Mouse (Mus musculus) neural tube, embryonic 12.5 days (tissue): ENCODE results near the gene A030005K14Rik. TPM values are rescaled to one million over a fixed set of nuclear protein-coding genes. Genes with fewer than 3 reads are reported as not detected.

ENCODE experiments used
- ATAC-seq: fragments of 200-750 bp; cut with Nextera tagmentation; 2 replicates; pipeline ENCODE4 v1.8.0; 2017; ENCODE audit warnings: low read depth, mild to moderate bottlenecking, moderate TSS enrichment, moderate library complexity; ENCODE audit not compliant: low FRiP score
- H3K27ac ChIP-seq: fragments of 300-500 bp; sonication (generic); 2 replicates; pipeline ENCODE4 v1.5.1; 2016
- H3K27me3 ChIP-seq: fragments of 300-500 bp; sonication (generic); replicated peaks from 2 replicates; pipeline ENCODE4 v1.6.1; 2016; ENCODE audit warnings: mild to moderate bottlenecking
- H3K36me3 ChIP-seq: fragments of 300-500 bp; sonication (generic); 2 replicates; pipeline ENCODE4 v1.6.1; 2016; ENCODE audit warnings: mild to moderate bottlenecking
- H3K4me1 ChIP-seq: fragments of 300-500 bp; sonication (generic); 2 replicates; pipeline ENCODE4 v1.6.1; 2016
- H3K4me2 ChIP-seq: fragments of 300-500 bp; sonication (generic); replicated peaks from 2 replicates; pipeline ENCODE4 v1.6.1; 2016; ENCODE audit warnings: mild to moderate bottlenecking
- H3K4me3 ChIP-seq: fragments of 300-500 bp; sonication (generic); 2 replicates; pipeline ENCODE4 v1.5.1; 2016
- H3K9ac ChIP-seq: fragments of 300-500 bp; sonication (generic); 2 replicates; pipeline ENCODE4 v1.6.1; 2016; ENCODE audit warnings: mild to moderate bottlenecking
- H3K9me3 ChIP-seq: fragments of 300-500 bp; sonication (generic); 2 replicates; pipeline ENCODE4 v1.6.1; 2016; ENCODE audit warnings: mild to moderate bottlenecking
- WGBS: fragments of 180-500 bp; shearing (Covaris S2); methylation state at CpG from one replicate; pipeline ENCODE4 v1.1.7; 2016; 5-methylcytosine and 5-hydroxymethylcytosine counted together
- polyA plus RNA-seq: library from polyadenylated mRNA; unstranded; fragments of >200 nt; fragmentation: Nextera tagmentation; extraction: Ambion mirVana; gene quantifications from 2 replicates; pipeline ENCODE4 v1.2.1, GENCODE M21; 2016

Gene A030005K14Rik
- polyA plus RNA-seq, 1 experiment from 2014 or later: not detected

DNA sequence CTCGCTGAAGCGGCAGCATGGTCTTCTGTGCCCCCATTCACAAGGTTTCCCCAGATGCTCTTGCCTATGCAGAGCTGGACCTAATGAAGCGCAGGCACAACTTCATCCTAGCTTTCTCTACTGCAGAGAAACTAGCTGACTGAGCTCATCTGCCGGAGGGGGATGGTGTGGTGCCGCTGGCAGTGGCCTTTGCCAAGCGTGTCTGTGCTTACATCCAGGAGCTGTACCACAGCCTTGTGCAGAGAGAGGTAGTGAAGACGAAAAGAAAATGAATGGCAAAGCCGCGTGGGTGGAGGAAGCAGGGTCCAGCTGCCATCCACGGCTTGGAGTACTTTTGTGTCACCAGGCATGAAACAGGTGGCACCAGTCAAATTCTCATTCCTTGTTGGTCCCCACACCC, 8.0 kb upstream of the A030005K14Rik start:
- no peaks in the 10 kb centered on the region for H3K9me3 ChIP-seq
- H3K4me3 ChIP-seq: no peak overlapping the region
- no peak overlapping the region for H3K9ac ChIP-seq
- ATAC-seq: no peak
- no peaks in the 10 kb centered on the region for H3K36me3 ChIP-seq
- H3K4me1 ChIP-seq: no peaks in the 10 kb centered on the region
- H3K27ac ChIP-seq: no peak overlapping the region
- WGBS: 91% methylated on average over 10 of the region's 10 CpGs
- H3K27me3 ChIP-seq: no peaks in the 10 kb centered on the region
- H3K4me2 ChIP-seq: no peak overlapping the region

DNA sequence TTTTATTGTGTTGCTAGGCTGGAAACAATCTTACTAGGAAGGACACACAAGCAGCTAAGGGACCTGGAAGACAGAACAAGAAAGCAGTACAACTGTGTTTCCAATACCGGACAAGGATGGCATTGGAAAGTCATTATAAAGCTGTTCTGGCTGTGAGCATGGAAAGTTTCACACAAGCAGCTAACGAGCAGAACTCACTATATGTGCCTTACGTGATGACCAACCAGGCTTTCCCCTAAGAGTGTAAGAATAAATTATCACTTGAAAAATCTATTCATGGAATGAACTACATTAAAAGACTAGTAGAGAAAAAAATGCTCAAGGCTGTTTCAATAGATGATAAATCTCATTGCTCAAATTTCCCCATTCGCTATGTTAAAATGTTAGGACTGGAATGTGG, 7.4 kb upstream of the A030005K14Rik start:
- no peak for ATAC-seq
- WGBS: 90% methylated on average over 4 of the region's 4 CpGs
- Histone ChIP-seq H3K36me3 (no peaks in the 10 kb centered on the region), H3K27me3 (no peaks in the 10 kb centered on the region), H3K9me3 (no peaks in the 10 kb centered on the region), H3K4me1 (no peaks in the 10 kb centered on the region), H3K4me2 (no peak overlapping the region), H3K27ac (no peak overlapping the region), H3K4me3 (no peak overlapping the region), H3K9ac (no peak overlapping the region)

DNA sequence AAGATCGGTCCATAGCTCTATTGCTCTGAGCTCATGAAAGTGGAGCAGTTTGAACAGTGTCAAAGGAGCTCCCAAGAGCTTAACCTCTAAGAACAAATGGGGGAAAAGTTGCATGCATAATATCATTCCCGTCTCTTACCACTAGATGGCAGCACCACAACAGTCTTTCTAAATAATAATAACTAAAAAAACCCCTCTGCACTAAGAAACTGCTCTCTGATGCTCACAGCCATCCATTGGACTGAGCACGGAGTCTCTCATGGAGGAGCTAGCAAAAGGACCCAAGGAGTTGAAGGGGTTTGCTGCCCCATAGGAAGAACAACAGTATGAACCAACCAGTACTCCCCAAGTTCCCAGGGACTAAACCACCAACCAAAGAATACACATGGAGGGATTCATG, 5.7 kb upstream of the A030005K14Rik start:
- H3K27me3 ChIP-seq: no peaks in the 10 kb centered on the region
- no peak overlapping the region for H3K4me3 ChIP-seq
- H3K9me3 ChIP-seq: no peaks in the 10 kb centered on the region
- no peaks in the 10 kb centered on the region for H3K36me3 ChIP-seq
- H3K4me1 ChIP-seq: no peaks in the 10 kb centered on the region
- H3K27ac ChIP-seq: no peak overlapping the region
- ATAC-seq: no peak
- WGBS: 29% methylated on average over 3 of the region's 3 CpGs
- H3K4me2 ChIP-seq: no peak overlapping the region
- H3K9ac ChIP-seq: no peak overlapping the region

DNA sequence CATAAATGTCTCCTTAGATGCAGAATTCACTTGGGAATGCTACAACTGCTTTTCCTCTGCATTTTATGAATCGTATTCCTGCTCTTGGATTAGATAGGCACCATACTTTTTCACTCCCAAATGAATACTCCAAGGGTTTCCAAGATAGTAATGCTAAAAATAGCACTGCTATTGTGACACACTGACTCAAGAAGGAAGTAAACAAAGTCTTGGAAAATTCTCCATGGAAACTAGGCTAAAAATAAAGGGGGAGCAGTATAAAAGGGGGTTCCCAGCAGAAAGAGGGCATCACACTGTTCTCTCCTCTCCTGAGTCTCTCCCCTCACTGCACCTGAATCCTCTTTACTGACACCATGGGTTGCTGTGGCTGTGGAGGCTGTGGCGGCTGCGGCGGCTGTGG, 1.5 kb upstream of the A030005K14Rik start, which contains the start of gene Krtap28-13:
Gene Krtap28-13 (plus strand): TSS at position 288 of the 400 bp plus-strand sequence.
- Histone ChIP-seq H3K4me1 (no peaks in the 10 kb centered on the region), H3K4me2 (no peak within 1 kb of the TSS), H3K9me3 (no peaks in the 10 kb centered on the region), H3K9ac (no peak within 1 kb of the TSS), H3K27me3 (no peaks in the 10 kb centered on the region), H3K27ac (no peak within 1 kb of the TSS), H3K4me3 (no peak within 1 kb of the TSS), H3K36me3 (no peaks in the 10 kb centered on the region)
- WGBS: 91% methylated on average over 4 of the region's 4 CpGs
- ATAC-seq: no peak

DNA sequence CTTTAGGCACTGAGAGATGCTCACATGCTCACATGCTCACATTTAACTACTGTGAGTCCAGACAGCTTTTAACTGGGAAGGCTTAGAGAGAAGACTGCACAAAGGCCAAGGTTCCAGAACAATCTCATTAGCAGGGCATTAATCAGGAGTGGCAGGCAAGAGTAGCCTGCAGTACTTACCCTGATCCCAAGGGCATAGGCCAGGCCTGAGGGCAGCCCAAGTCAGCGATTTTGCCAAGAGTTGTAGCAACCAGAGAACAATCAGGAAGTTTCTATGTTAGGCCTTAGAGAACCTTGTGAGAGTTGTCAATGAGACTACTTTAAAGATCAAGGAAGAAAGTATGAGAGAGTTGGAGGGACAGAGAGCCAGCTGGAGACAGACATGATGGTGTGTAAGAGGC, 697 bp downstream of the A030005K14Rik start:
- Histone ChIP-seq H3K9ac (no peak overlapping the region), H3K9me3 (no peaks in the 10 kb centered on the region), H3K36me3 (no peaks in the 10 kb centered on the region), H3K27ac (no peak overlapping the region), H3K4me2 (no peak overlapping the region), H3K4me3 (no peak overlapping the region), H3K27me3 (no peaks in the 10 kb centered on the region), H3K4me1 (no peaks in the 10 kb centered on the region)
- 69% methylated on average over 1 of the region's 1 CpGs for WGBS
- ATAC-seq: no peak

DNA sequence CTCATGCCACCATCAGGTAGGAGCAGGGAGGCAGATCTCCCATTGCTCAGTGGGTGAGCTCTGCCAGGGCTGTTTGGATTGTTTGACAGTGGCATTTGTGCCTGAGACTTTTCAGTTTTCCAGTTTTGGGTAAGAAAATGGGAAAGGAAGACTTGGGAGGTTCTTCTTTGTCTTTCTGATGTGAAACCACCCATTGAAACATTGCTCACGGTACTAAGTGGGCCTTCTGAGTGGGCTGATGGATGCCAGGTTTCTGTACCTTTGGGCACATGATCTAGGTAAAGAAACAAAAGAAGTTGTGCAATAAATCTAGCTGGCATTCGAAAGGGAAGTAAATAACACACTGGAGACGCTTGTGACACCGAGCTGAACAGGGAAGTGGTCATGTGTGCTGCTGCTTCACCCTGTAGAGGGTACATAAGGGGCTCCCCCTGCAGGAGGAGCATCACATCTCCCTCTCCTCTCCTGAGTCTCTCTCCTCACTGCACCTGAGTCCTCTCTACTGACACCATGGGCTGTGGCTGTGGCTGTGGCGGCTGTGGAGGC, 14.2 kb downstream of the A030005K14Rik start, which contains the start of gene Gm47969:
Gene Gm47969 (plus strand): TSS at position 51 of the 546 bp plus-strand sequence.
- 88% methylated on average over 5 of the region's 5 CpGs for WGBS
- Histone ChIP-seq H3K27me3 (no peaks in the 10 kb centered on the region), H3K36me3 (no peaks in the 10 kb centered on the region), H3K4me2 (no peak within 1 kb of the TSS), H3K9ac (no peak within 1 kb of the TSS), H3K4me1 (no peaks in the 10 kb centered on the region), H3K4me3 (no peak within 1 kb of the TSS), H3K9me3 (no peaks in the 10 kb centered on the region), H3K27ac (no peak within 1 kb of the TSS)
- no peak for ATAC-seq

DNA sequence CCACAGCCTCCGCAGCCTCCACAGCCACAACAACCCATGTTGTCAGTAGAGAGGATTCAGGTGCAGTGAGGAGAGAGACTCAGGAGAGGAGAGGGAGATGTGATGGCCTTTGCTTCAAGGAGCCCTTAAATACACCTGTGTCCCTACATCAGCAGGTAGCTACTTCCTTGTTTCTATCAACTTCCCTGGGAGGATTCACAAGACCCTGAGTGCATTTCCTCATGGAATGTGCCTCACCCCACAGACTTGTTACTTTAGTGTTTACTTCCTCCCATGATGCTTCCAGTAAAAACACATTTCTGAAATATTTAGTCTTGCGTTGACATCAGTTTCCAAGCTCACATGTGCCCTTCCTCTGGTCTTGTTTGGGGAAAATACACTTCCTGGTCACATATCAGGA, 16.8 kb downstream of the A030005K14Rik start, which contains the start of gene Krtap28-10:
Gene Krtap28-10 (minus strand): TSS at position 101 of the 400 bp plus-strand sequence.
- ATAC-seq: no peak
- no peak within 1 kb of the TSS for H3K27ac ChIP-seq
- no peaks in the 10 kb centered on the region for H3K4me1 ChIP-seq
- no peak within 1 kb of the TSS for H3K9ac ChIP-seq
- no peaks in the 10 kb centered on the region for H3K36me3 ChIP-seq
- H3K4me3 ChIP-seq: no peak within 1 kb of the TSS
- no peak within 1 kb of the TSS for H3K4me2 ChIP-seq
- no peaks in the 10 kb centered on the region for H3K27me3 ChIP-seq
- H3K9me3 ChIP-seq: no peaks in the 10 kb centered on the region
- 95% methylated on average over 2 of the region's 2 CpGs for WGBS

DNA sequence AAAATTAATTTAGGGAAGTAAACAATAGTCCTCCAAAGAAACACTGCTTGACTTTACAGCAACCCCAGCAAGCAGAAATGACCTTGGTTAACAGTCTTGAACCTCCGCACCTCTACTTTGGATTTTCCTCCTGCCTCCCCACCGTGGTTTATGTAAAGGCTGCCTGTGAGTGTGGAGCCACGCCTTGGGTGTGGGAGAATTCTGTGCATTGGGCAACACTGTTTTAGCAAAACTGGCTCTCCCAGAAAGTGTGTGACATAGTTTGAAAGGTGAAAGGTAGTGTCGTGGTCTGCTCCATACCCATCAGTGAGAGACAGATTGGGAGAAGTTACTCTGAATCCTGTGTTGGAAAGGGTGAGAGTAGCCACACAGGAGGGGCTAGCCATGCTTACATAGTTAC, 20.1 kb downstream of the A030005K14Rik start:
- no peaks in the 10 kb centered on the region for H3K27me3 ChIP-seq
- H3K36me3 ChIP-seq: no peaks in the 10 kb centered on the region
- H3K9ac ChIP-seq: no peak overlapping the region
- no peak overlapping the region for H3K4me3 ChIP-seq
- H3K4me2 ChIP-seq: no peak overlapping the region
- no peak overlapping the region for H3K27ac ChIP-seq
- WGBS: 82% methylated on average over 4 of the region's 4 CpGs
- no peaks in the 10 kb centered on the region for H3K9me3 ChIP-seq
- peaks cover 2% of the 10 kb centered on the region; the same call in 1 of the 2 replicates for H3K4me1 ChIP-seq
- no peak for ATAC-seq

DNA sequence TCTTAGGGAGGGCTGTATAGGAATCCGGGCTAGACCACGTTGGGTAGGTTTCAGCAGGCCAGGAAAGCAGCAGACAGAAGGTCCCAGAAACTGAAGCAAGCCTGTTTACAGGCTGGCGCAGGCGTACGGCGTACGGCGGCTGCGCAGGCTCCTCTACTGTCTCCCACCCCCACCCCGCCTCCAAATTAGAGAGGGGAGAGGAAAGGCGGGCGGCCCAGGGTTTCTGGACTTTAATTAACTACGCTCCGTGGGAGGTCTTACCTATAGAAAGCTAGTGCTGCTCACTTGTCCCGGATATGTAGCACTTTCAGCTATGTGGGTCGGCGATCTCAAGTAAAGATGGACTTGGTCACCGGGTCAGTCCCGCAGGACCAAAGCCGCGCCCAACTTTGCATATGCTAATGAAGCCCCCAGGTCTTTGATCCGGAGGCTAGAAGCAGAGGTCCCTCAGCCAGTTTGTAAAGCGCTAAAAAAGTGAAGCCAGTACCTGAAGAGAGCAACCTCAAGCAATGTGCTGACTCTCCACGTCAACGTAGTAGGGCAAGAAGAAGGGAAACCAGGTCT, 21.0 kb downstream of the A030005K14Rik start, which contains the start of gene Slc19a3:
Gene Slc19a3 (minus strand): TSS at position 340 of the 564 bp plus-strand sequence.
- Histone ChIP-seq H3K4me2 (peak within 1 kb of the TSS; percentile 67), H3K27ac (no peak within 1 kb of the TSS), H3K36me3 (no peaks in the 10 kb centered on the region), H3K27me3 (no peaks in the 10 kb centered on the region), H3K9me3 (no peaks in the 10 kb centered on the region), H3K4me1 (peaks cover 2% of the 10 kb centered on the region; the same call in 1 of the 2 replicates), H3K4me3 (peak within 1 kb of the TSS; percentile 44), H3K9ac (peak within 1 kb of the TSS; percentile 33; the same call in 1 of the 2 replicates)
- WGBS: under 1% methylated on average over 25 of the region's 25 CpGs
- peak; percentile 88 for ATAC-seq

DNA sequence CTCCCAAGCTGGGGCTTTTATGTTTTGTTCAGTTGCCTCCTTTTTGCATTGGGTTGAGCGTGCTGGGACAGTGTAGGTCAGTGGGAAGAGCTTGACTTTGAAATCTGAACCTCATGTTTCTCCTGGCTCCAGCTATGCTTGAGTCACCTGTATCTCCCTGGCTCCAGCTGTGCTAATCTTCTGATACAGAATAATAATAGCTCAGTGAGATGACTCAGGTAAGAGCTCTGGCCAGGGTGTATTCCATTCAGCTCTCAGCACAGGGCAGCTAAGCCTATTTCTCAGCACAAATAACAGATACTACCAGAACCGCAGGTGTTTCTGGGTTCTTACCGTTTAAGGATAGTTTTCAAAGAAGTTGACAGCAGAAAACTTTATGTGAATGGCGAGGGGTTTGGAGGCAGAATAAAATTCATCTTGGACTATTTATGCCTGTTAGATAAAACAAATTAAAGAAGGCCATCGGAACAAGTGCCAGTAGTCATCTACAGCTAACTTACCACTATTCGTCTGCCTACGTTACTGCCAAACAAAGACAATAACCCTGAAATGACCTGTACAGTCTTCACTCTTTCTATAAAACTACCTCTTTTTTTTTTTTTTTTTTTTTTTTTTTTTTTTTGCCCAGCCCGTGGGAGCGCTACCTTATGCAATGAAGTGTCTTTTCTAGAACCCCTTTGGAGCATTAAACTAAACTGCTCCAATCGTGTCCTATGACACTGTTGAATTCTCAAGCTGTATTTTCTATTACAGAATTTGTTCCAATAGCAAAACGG, 22.1 kb downstream of the A030005K14Rik start:
- H3K27ac ChIP-seq: no peak overlapping the region
- no peak overlapping the region for H3K4me2 ChIP-seq
- H3K36me3 ChIP-seq: no peaks in the 10 kb centered on the region
- ATAC-seq: no peak
- no peaks in the 10 kb centered on the region for H3K27me3 ChIP-seq
- no peaks in the 10 kb centered on the region for H3K9me3 ChIP-seq
- peaks cover 2% of the 10 kb centered on the region; the same call in 1 of the 2 replicates for H3K4me1 ChIP-seq
- no peak overlapping the region for H3K9ac ChIP-seq
- H3K4me3 ChIP-seq: no peak overlapping the region
- 73% methylated on average over 11 of the region's 11 CpGs for WGBS

DNA sequence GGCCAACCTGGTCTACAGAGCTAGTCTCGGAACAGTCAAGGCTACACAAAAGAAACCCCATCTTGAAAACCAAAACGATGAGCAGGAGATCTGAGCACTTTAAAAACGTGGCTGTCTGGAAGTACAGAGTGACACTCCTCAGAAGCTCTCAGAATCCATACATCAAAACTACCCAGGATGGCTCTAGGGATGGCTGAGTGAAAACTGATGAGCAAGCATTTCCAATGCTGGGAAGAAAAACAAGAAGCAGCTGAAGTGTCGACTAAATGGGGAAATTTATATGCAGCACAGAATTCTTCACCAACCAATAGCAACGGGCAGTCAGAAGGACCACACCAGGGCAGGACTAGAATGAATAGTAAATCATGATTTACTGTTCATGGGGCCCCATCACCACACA, 24.7 kb downstream of the A030005K14Rik start:
- no peaks in the 10 kb centered on the region for H3K36me3 ChIP-seq
- no peak overlapping the region for H3K4me2 ChIP-seq
- H3K27me3 ChIP-seq: no peaks in the 10 kb centered on the region
- ATAC-seq: no peak
- H3K27ac ChIP-seq: no peak overlapping the region
- 63% methylated on average over 5 of the region's 5 CpGs for WGBS
- no peaks in the 10 kb centered on the region for H3K9me3 ChIP-seq
- H3K4me3 ChIP-seq: no peak overlapping the region
- no peak overlapping the region for H3K9ac ChIP-seq
- H3K4me1 ChIP-seq: peaks cover 2% of the 10 kb centered on the region; the same call in 1 of the 2 replicates

DNA sequence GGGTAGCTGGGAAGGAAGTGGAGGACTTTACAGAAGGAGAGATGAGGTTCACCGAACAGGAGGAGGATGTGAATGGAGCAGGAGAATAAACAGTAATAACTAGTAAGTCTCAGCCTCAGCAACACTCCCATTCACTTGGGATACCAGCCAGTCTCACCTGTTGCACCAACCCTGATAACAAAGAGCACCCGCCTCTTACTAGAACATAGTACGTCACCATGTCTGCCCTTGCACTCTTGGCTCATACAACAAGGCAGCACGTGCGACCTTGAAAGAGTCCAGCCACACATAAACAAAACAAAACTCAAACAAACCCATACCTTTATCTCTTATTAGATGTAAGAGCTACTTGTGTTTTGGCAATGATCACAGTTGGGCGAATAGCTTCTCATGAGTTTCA, 26.7 kb downstream of the A030005K14Rik start:
- peaks cover 2% of the 10 kb centered on the region; the same call in 1 of the 2 replicates for H3K4me1 ChIP-seq
- H3K36me3 ChIP-seq: no peaks in the 10 kb centered on the region
- no peaks in the 10 kb centered on the region for H3K27me3 ChIP-seq
- 95% methylated on average over 6 of the region's 6 CpGs for WGBS
- no peak overlapping the region for H3K4me3 ChIP-seq
- H3K9me3 ChIP-seq: no peaks in the 10 kb centered on the region
- no peak overlapping the region for H3K27ac ChIP-seq
- H3K9ac ChIP-seq: no peak overlapping the region
- H3K4me2 ChIP-seq: no peak overlapping the region
- ATAC-seq: no peak
